Mouse (Mus musculus) layer of hippocampus, adult 6 months (tissue): ENCODE measurements around the gene Tmem150c. TPM values are rescaled to one million over a fixed set of nuclear protein-coding genes. Genes with fewer than 3 reads are reported as not detected.

Source experiments
- long read RNA-seq, 2 experiments: library from polyadenylated mRNA; unstranded; transcript quantifications; one replicate each; pipeline ENCODE4 v2.0.0; 2019 to 2020
- polyA plus RNA-seq: library from polyadenylated mRNA; unstranded; fragments of <200 nt; fragmentation: Nextera tagmentation; gene quantifications from 2 replicates; pipeline ENCODE4 v1.2.3, GENCODE M21; 2021

Tmem150c gene
- 34.8 and 43.0 TPM in 2 replicates for polyA plus RNA-seq
- long read RNA-seq, experiment 1, transcript Tmem150c-201 (8 exons, 3,084 nt): major isoform, 5 of 45 reads
- long read RNA-seq, experiment 1, partial matches to known transcripts: 32 of 45 reads
- long read RNA-seq, experiment 1, other reads (novel, unspliced or antisense): 8 of 45 reads
- long read RNA-seq, experiment 2, transcript Tmem150c-201 (8 exons, 3,084 nt): major isoform, 29 of 127 reads
- long read RNA-seq, experiment 2, partial matches to known transcripts: 7 of 127 reads
- long read RNA-seq, experiment 2, other reads (novel, unspliced or antisense): 90 of 127 reads

DNA sequence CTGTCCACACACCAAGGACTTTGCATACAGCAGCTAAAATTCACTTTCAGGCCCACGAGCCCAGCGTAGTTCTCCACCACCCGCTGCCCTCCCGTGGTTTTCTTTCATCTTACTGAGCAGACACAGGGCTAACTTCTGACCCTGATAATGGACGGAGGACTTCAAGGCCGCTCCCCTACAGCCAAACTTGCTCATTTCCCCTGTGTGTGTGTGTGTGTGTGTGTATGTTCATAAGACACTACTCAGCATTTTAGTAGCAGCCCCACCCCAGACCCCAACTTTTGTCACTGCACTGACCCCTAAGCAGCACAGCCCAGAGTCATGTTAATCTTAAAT lies at the start of gene Tmem150c:
Gene Tmem150c (minus strand): TSS at position 171 of the 336 bp plus-strand sequence.

DNA sequence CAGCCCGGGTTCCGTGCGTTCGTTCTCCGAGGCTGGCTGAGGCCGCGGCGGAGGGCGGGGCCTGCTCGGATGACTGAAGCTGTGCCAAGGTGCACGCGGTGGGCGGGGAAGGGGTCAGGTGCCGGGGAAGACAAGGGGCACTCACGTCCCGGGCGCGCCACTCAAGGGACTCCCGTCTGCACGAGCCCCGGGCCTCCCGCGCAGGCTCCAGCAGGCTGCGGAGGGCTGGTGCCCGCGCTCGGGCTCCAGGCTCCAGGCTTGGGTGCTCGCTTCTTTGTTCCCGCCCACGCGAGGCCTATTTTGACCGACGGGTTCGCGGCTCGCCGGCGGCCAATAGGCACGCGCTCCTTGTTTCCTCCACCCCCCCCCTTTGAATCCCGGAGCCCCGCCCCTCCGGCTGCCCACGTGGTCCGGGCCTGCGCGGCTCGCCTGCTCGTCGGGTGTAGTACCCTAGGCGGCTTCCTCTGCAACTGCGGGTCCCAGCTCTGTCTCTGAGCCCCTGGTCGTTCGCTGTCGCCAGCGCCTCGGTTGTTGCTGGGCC lies 119.9 kb downstream of the Tmem150c start, which contains the start of the genes Hnrnpdl and Enoph1:
Gene Hnrnpdl (minus strand): TSS at position 63 of the 541 bp plus-strand sequence.
Gene Enoph1 (plus strand): TSS at position 384 of the 541 bp plus-strand sequence.

Other genes with a start within 250 kb of the Tmem150c start
- 9.2 and 10.3 TPM in 2 replicates for gene Hnrnpd, start 180.9 kb downstream of the Tmem150c start, polyA plus RNA-seq
- 1.2 and 2.9 TPM in 2 replicates for gene 4930524J08Rik, start 180.7 kb downstream of the Tmem150c start, polyA plus RNA-seq
- 51.0 and 56.5 TPM in 2 replicates for gene Hnrnpdl, start 120.1 kb downstream of the Tmem150c start, polyA plus RNA-seq
- 93.3 and 100 TPM in 2 replicates for gene Enoph1, start 119.8 kb downstream of the Tmem150c start, polyA plus RNA-seq